Mouse (Mus musculus) embryonic fibroblast, embryonic 13.5 days (primary cell): ENCODE data around the gene Psme3.

ENCODE experiments used
- CTCF ChIP-seq: IDR thresholded peaks from 2 replicates; pipeline ENCODE4 v1.5.1; 2011; ENCODE audit warnings: mild to moderate bottlenecking, control low read depth, low read length, moderate library complexity, borderline replicate concordance; ENCODE audit not compliant: insufficient read depth
- POLR2A ChIP-seq: IDR thresholded peaks from 2 replicates; pipeline ENCODE4 v1.6.1; 2011; ENCODE audit warnings: low read depth, mild to moderate bottlenecking, control low read depth, low read length, moderate library complexity

DNA sequence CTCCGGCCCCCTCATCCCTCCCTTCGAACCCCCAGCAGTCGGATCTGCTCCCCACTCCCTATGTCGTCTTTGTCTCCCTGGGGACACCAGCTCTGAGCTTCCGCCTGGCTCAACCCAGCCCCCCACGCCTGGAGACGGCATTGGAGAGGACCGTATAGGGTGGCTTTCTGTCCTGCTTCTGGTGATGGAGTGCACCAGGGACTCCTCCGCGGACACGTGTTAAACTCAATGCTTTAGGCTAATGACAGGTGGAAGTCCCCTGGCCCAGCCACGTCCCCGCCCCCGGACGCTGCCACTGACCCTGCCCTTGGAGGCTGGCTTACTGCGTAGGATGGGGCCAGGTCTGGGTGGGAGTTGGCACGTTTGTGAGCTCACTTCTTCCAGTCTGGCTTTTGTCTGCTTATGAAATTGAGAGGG lies 496 bp downstream of the Psme3 start:
- no peak for TF ChIP-seq CTCF
- TF ChIP-seq POLR2A = 0 out of 2 replicates have a peak, but pooled peaks have one; percentile 29
